Mouse (Mus musculus): ENCODE measurements around the gene Tma7. TPM values are rescaled to one million over a fixed set of nuclear protein-coding genes. Genes with fewer than 3 reads are reported as not detected.

Gene Tma7
- total RNA-seq, 4 experiments from 2014 or later: 342 to 453 (median 370) TPM

GRCm38 (mm10) chr9:109060184-109060897 lies 22.0 kb downstream of the Tma7 start:
- DNase-seq: no peak

GRCm38 (mm10) chr9:109059136-109059903 lies 23.1 kb downstream of the Tma7 start, which contains the start of gene Trex1:
Gene Trex1, minus strand, starts transcription at chr9:109059734.
- peak; percentile 90 for DNase-seq

GRCm38 (mm10) chr9:109058006-109058765 lies 24.2 kb downstream of the Tma7 start:
- no peak for DNase-seq

- DNase-seq: no peak
These were observed 24.8 kb downstream of the Tma7 start for GRCm38 (mm10) chr9:109057543-109057942.

DNA sequence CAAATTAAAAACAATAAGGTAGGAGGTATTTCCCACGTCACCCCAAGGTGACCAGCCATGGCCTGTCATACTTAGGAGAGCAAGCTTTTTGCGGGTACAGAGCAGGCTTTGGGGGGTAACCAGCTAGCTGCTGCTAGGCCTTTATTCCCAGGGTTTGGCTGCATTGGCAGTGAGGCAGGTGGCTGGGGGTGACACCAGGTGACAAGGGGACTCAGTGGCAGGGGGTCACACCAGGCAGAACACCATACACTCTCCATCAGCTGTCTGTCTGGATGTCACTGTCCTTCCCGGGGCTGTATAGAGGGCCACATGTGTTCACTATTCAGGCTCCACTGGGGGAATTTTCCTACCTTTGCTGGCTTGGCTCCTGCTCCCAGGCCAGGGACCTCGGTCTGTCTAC lies 25.5 kb downstream of the Tma7 start:
- no peak for DNase-seq

DNA sequence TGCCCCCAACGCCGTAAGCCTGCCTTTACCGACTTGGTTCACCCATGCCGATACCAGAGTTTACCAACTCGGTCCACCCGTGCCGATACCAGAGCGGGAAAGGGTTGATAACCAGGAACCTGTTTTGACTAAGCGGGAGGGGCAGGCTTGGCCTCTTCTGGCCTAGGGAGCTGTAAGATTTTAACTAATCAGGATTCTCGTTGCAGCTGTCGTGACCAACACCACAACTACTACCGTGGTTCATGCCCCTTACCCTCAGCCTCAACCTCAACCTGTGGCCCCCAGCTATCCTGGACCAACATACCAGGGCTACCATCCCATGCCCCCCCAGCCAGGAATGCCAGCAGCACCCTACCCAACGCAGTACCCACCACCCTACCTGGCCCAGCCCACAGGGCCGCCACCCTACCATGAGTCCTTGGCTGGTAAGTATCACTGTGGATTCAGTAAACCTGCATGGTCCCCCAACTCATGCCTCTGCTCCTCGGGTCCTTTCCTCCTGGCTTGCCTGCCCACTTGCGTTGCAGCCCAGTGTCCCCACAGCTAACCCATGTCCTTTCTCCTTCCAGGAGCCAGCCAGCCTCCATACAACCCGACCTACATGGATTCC lies 26.2 kb downstream of the Tma7 start:
- no peak for DNase-seq

DNA sequence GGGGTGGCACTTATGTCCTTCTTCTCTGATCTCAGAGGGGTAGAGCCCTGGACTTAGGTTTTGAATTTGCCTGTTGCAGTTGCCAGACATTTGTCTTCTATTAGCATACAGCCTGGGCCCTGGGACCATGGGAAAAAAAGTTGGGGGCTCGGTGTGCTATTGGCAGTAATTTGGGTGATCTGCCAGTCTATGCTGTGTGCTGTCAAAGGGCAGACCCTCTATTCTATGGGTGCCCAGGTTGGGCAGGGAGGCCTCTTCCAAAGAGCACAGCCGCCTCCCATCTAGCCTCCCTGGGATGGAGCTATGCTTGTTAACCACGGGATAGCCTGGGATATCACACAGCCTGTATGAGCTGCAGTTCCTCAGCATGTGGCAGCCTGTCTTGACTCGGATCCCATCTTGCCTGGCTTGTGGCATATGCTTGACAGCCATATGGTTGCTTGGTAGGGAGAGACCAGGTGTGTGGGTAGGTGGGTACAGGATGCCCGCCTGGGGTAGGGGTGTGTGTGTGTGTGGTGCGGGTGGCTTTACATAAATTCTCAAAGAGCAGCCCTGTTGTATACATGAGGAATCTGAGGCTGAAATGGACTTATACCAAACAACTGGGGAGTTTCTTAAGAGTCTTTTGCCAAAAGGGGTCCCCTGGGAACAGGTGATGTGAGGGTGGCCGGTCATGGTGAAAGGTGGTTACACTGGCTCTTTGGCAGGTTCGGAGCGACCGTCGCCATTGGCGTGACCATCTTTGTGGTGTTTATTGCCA lies 26.9 kb downstream of the Tma7 start:
- no peak for DNase-seq

DNA sequence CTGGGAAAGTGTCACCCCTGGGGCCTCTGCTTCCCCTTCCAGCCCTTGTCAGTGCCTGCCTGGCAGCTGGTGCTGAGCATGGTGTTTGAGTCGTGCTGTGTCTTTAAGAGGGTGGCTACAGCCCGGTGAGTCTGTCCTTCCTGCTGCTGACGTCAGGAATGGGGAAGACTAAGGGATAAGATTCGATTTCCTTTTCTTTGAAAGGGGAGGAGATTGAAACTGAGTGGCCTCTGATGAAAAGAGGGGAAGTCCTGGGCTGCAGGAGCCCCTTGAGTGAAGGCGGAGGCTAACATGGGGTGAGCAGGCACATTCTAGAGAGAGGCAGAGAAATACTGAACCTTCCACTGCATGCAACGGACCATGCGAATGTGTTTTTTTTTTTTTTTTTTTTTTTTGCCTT lies 27.7 kb downstream of the Tma7 start:
- DNase-seq: peak; percentile 78

DNA sequence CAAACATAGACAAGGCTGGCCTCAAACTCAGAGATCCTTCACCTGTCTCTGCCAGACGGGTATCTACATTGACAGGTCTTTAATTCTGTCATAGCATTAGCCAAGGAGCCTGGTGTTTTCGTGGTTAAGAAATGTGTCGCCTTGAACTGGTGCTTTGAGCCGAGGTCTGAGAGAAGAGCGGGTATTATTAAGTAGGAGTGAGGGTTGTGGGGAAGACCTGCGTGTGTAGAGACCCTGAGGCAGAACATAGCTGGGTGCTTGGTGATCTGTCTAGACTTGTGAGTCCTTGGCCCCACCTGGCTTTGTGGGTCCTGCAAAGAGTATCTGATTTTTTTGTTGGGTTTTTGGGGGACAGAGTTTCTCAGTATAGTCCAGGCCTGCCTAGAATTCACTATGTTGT lies 28.5 kb downstream of the Tma7 start:
- DNase-seq: no peak

GRCm38 (mm10) chr9:109053366-109053765 lies 29.0 kb downstream of the Tma7 start:
- DNase-seq: no peak

DNA sequence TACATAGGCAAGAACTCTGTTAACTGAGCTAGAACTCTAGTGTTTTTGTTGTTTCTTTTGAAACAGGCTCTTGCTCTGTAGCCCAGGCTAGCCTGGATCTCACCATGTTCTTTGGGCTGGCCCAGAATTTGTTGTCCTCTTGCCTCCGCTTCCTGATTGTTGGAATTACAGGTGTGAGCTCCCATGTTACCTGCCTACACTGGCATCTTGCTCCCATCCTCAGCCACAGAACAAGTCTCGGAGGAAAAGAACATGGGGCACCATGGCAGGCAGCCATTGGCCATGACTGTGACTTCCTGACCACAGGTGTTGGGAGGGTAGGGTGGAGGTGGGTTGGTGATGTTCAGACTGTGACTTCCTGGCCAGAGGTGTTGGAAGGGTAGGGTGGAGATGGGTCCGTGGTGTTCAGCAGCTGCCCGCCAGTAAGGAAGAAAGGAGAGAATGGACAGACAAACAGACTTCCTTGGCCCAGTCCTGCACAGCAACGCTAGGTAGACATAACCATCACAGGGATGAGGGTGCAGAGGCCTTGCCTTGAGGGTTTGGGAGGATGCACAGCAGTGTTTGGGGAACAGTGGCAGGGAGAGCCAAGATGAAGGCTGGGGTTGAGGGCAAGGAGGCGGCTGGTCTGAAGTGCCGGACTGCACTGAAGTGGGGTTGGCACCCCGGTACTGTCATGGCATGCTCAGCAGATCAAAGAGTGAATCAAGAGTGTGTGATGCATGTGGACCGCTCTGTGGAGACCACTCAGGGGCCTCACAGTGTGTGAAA lies 29.7 kb downstream of the Tma7 start:
- DNase-seq: no peak

GRCm38 (mm10) chr9:109051651-109052489 lies 30.5 kb downstream of the Tma7 start:
- DNase-seq: no peak

DNA sequence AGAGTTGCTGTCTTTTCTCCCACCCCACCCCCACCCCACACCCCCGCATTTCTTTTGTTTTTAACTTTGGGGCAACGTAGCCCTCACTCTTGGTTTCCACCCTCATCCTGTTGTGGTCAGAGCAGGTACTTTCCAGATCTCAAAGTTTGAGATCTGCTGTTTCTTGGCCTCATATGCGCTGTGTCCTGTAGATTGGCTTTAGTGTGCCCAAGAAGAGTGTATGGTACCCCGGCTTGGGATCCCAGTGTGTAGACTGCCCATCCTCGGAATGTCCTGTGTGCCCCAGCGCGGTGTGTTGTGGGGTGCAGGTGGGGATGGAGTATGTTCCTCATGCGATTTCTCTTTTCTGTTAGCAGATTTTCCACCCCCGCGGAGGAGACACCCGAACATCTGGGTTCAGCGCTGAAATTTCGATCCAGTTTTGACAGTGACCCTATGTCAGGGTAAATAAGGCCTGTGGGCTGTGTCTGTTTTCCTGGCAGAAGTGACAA lies 31.3 kb downstream of the Tma7 start:
- DNase-seq: no peak

GRCm38 (mm10) chr9:109050674-109050997 lies 31.8 kb downstream of the Tma7 start:
- DNase-seq: no peak

DNA sequence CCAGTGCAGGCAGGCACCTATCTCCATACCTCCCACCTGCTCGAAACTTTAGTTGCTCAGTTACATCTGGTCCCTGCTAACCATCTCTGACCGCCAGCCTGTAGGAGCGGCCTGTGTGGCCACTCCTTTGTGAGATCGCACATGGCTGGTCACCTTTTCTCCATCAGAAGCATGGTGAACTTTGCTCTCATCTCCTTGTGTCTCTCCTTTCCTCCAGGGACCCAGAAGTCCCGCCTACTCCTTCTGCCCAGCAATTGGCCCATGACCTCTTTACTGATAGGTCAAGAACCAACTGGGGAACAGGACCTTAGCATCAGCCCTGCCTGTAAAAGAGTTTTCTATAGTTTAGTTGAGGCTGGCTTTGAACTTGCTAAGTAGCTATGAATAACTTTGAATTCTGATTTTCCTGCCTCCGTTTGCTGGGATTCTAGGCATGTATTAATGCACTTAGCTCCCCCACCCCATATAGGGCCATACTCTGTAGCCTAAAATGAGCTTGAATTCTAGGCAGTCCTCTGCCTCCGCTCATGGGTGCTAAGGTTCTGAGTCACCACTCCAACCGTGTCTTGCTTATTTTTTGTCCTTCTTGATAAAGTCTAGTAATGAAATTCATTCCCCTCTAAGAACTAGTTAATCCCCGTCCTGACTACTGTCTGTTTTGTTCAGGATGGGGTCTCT lies 32.3 kb downstream of the Tma7 start:
- no peak for DNase-seq

DNA sequence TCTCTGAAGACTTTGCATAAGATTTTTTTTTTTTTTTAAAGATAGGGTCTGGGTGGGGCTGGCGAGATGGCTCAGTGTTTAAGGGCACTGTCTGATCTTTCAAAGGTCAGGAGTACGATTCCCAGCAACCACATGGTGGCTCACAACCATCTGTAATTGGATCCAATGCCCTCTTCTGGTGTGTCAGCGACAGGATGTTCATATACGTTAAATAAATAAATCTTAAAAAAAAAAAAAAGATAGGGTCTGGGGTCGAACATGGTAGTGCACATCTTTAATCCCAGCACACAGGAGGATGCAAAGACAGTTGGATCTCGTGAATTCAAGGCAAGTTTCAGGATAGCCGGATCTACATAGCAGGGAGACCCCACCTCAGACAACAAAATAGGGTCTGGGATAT lies 33.1 kb downstream of the Tma7 start:
- DNase-seq: no peak

- DNase-seq: no peak
These were observed 36.1 kb downstream of the Tma7 start for GRCm38 (mm10) chr9:109046306-109046705.

DNA sequence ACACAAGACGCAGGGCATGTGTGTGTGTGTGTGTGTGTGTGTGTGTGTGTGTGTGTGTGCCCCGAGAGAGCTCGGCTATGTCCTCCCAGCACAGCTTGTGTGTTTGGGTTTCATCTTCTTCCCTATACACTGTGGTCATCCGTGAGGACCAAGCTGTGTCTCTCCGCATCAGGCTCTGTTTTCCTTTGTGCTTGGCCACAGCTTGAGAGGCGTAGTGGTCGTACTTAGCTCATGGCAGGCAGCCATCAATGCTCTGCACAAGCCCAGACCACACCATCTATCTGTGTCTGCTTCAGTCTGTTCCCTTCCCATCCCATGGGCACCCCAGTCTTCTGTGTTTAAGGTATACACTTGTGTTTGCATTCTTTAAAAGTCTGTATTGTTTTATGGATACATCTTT lies 41.0 kb downstream of the Tma7 start:
- DNase-seq: no peak

- DNase-seq: no peak
These were observed 41.5 kb downstream of the Tma7 start for GRCm38 (mm10) chr9:109040906-109041305.

DNA sequence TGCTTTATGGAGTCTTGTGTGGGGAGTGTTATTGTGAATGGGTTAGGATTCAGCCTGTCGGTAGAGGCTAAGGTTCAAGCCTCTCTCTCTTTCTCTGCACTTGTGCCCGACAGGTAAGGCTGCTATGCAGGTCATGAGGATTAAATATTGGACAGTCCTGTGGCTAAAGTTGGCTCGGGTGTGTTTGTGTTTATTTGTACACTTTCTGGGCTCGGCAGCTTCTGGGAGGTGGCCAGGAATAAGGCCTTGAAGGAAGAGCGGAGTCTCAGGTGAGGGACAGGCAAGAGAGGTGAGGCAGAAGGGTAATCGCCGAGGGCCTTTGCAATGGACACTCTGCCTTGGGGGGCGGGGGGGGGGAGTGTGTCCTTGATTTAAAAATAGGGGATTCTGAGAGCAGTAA lies 42.2 kb downstream of the Tma7 start:
- no peak for DNase-seq
